Mouse (Mus musculus) R1 (cell line): Measurements from ENCODE around the gene Olfr224.
"Not testable (repeated sequence)": the region's sequence is repeated elsewhere in the genome, so short reads cannot be mapped to it uniquely, and the experiment has no call there.

ENCODE experiments used
- DNase-seq: peaks from one replicate; pipeline ENCODE4 v3.0.0-alpha.2; 2018; ENCODE audit warnings: low read depth, low spot score

Olfr224 gene

DNA sequence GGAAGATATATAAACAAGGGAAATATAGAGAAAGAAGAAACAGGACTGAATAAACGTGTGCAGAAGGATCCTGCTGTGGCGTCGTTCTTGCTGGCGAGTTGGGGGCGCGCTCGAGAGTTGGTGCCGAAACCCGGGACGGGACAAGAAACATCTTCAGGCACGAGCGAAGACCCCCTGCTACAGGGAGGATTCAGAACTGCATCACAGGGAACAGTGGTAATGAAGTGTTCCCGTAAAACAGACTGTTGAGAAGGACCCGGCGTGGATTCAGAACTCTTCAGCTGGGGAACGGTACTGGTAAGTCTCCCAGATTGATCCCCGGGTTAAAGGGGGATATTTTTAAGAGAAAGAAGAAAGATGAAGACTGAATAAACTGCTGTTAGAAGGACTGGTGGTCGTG, 51.4 kb downstream of the Olfr224 start:
- DNase-seq = not testable (repeated sequence)
